Mouse (Mus musculus): Measurements from ENCODE around the gene Lipa. TPM values are rescaled to one million over a fixed set of nuclear protein-coding genes. Genes with fewer than 3 reads are reported as not detected.
A peak's percentile ranks its signal among the peaks of the same experiment; 100 is the strongest.

The Lipa gene
- polyA plus RNA-seq, 1 experiment, result 109 TPM

GRCm38 (mm10) chr19:34515681-34516080 lies 11.6 kb downstream of the Lipa start:
- H3K27ac ChIP-seq (replicated peaks; ENCODE audit: low read depth, low read length), result peak overlapping the region; percentile 96
- H3K4me3 ChIP-seq (ENCODE audit: insufficient read depth, low read depth, low read length), result no peak overlapping the region
- H3K4me1 ChIP-seq (ENCODE audit: control insufficient read depth, insufficient read depth, insufficient read length, low read length), result peaks cover 50% of the 10 kb centered on the region

GRCm38 (mm10) chr19:34511528-34511927 lies 15.7 kb downstream of the Lipa start:
- Histone ChIP-seq H3K4me3 (ENCODE audit: insufficient read depth, low read depth, low read length) (no peak overlapping the region), H3K4me1 (ENCODE audit: control insufficient read depth, insufficient read depth, insufficient read length, low read length) (peaks cover 24% of the 10 kb centered on the region), H3K27ac (replicated peaks; ENCODE audit: low read depth, low read length) (peak overlapping the region; percentile 28)

GRCm38 (mm10) chr19:34510717-34511116 lies 16.6 kb downstream of the Lipa start:
- Histone ChIP-seq H3K4me1 (ENCODE audit: control insufficient read depth, insufficient read depth, insufficient read length, low read length) (peaks cover 17% of the 10 kb centered on the region), H3K27ac (replicated peaks; ENCODE audit: low read depth, low read length) (peak overlapping the region; percentile 32; the same call in 1 of the 2 replicates), H3K4me3 (ENCODE audit: insufficient read depth, low read depth, low read length) (no peak overlapping the region)

GRCm38 (mm10) chr19:34505161-34505721 lies 22.0 kb downstream of the Lipa start:
- Histone ChIP-seq H3K4me1 (ENCODE audit: control insufficient read depth, insufficient read depth, insufficient read length, low read length) (no peaks in the 10 kb centered on the region), H3K4me3 (ENCODE audit: insufficient read depth, low read depth, low read length) (no peak overlapping the region), H3K27ac (replicated peaks; ENCODE audit: low read depth, low read length) (no peak overlapping the region)

- Histone ChIP-seq H3K4me3 (ENCODE audit: insufficient read depth, low read depth, low read length) (no peak overlapping the region), H3K27ac (replicated peaks; ENCODE audit: low read depth, low read length) (no peak overlapping the region), H3K4me1 (ENCODE audit: control insufficient read depth, insufficient read depth, insufficient read length, low read length) (no peaks in the 10 kb centered on the region)
Measured at GRCm38 (mm10) chr19:34500763-34501162, 26.5 kb downstream of the Lipa start.

GRCm38 (mm10) chr19:34496353-34496752 lies 30.9 kb downstream of the Lipa start:
- Histone ChIP-seq H3K4me3 (ENCODE audit: insufficient read depth, low read depth, low read length) (no peak overlapping the region), H3K4me1 (ENCODE audit: control insufficient read depth, insufficient read depth, insufficient read length, low read length) (no peaks in the 10 kb centered on the region), H3K27ac (replicated peaks; ENCODE audit: low read depth, low read length) (no peak overlapping the region)

GRCm38 (mm10) chr19:34493859-34494258 lies 33.4 kb downstream of the Lipa start:
- Histone ChIP-seq H3K4me3 (ENCODE audit: insufficient read depth, low read depth, low read length) (no peak overlapping the region), H3K27ac (replicated peaks; ENCODE audit: low read depth, low read length) (no peak overlapping the region), H3K4me1 (ENCODE audit: control insufficient read depth, insufficient read depth, insufficient read length, low read length) (no peaks in the 10 kb centered on the region)

GRCm38 (mm10) chr19:34483547-34483946 lies 43.7 kb downstream of the Lipa start:
- no peak overlapping the region for H3K4me3 ChIP-seq (ENCODE audit: insufficient read depth, low read depth, low read length)
- no peak overlapping the region for H3K27ac ChIP-seq (replicated peaks; ENCODE audit: low read depth, low read length)
- no peaks in the 10 kb centered on the region for H3K4me1 ChIP-seq (ENCODE audit: control insufficient read depth, insufficient read depth, insufficient read length, low read length)

GRCm38 (mm10) chr19:34474991-34475971 lies 52.0 kb downstream of the Lipa start, which contains the start of gene Ch25h:
TSS of gene Ch25h (minus strand) at chr19:34475164.
- Histone ChIP-seq H3K27ac (replicated peaks; ENCODE audit: low read depth, low read length) (0 out of 2 replicates have a peak within 1 kb of the TSS, but pooled peaks have one; percentile 2), H3K4me1 (ENCODE audit: control insufficient read depth, insufficient read depth, insufficient read length, low read length) (peaks cover 3% of the 10 kb centered on the region; the same call in 1 of the 2 replicates), H3K4me3 (ENCODE audit: insufficient read depth, low read depth, low read length) (peak within 1 kb of the TSS; percentile 61)

GRCm38 (mm10) chr19:34474228-34474990 lies 52.9 kb downstream of the Lipa start:
- H3K4me1 ChIP-seq (ENCODE audit: control insufficient read depth, insufficient read depth, insufficient read length, low read length), result peaks cover 3% of the 10 kb centered on the region; the same call in 1 of the 2 replicates
- peak overlapping the region; percentile 61 for H3K4me3 ChIP-seq (ENCODE audit: insufficient read depth, low read depth, low read length)
- no peak overlapping the region for H3K27ac ChIP-seq (replicated peaks; ENCODE audit: low read depth, low read length)

- Histone ChIP-seq H3K4me3 (ENCODE audit: insufficient read depth, low read depth, low read length) (no peak overlapping the region), H3K27ac (replicated peaks; ENCODE audit: low read depth, low read length) (no peak overlapping the region), H3K4me1 (ENCODE audit: control insufficient read depth, insufficient read depth, insufficient read length, low read length) (peaks cover 3% of the 10 kb centered on the region; the same call in 1 of the 2 replicates)
Measured at GRCm38 (mm10) chr19:34471703-34472102, 55.6 kb downstream of the Lipa start.

GRCm38 (mm10) chr19:34468794-34469193 lies 58.5 kb downstream of the Lipa start:
- Histone ChIP-seq H3K27ac (replicated peaks; ENCODE audit: low read depth, low read length) (no peak overlapping the region), H3K4me1 (ENCODE audit: control insufficient read depth, insufficient read depth, insufficient read length, low read length) (no peaks in the 10 kb centered on the region), H3K4me3 (ENCODE audit: insufficient read depth, low read depth, low read length) (no peak overlapping the region)

GRCm38 (mm10) chr19:34468216-34468615 lies 59.1 kb downstream of the Lipa start:
- Histone ChIP-seq H3K4me1 (ENCODE audit: control insufficient read depth, insufficient read depth, insufficient read length, low read length) (no peaks in the 10 kb centered on the region), H3K27ac (replicated peaks; ENCODE audit: low read depth, low read length) (no peak overlapping the region), H3K4me3 (ENCODE audit: insufficient read depth, low read depth, low read length) (no peak overlapping the region)

- Histone ChIP-seq H3K4me3 (ENCODE audit: insufficient read depth, low read depth, low read length) (no peak overlapping the region), H3K27ac (replicated peaks; ENCODE audit: low read depth, low read length) (no peak overlapping the region), H3K4me1 (ENCODE audit: control insufficient read depth, insufficient read depth, insufficient read length, low read length) (no peaks in the 10 kb centered on the region)
Measured at GRCm38 (mm10) chr19:34464453-34464852, 62.8 kb downstream of the Lipa start.

- Histone ChIP-seq H3K4me3 (ENCODE audit: insufficient read depth, low read depth, low read length) (no peak overlapping the region), H3K27ac (replicated peaks; ENCODE audit: low read depth, low read length) (no peak overlapping the region), H3K4me1 (ENCODE audit: control insufficient read depth, insufficient read depth, insufficient read length, low read length) (no peaks in the 10 kb centered on the region)
Measured at GRCm38 (mm10) chr19:34461451-34462019, 65.7 kb downstream of the Lipa start.

All from brown adipose tissue, adult 24 weeks (tissue).